Mouse (Mus musculus) olfactory bulb, adult 2 months (tissue): ENCODE data around the gene Lasp1. TPM values are rescaled to one million over a fixed set of nuclear protein-coding genes. Genes with fewer than 3 reads are reported as not detected.
"Not testable (repeated sequence)": the region's sequence is repeated elsewhere in the genome, so short reads cannot be mapped to it uniquely, and the experiment has no call there.

Experiments used
- H3K27ac ChIP-seq: fragments of 200-500 bp; 2 replicates; pipeline ENCODE4 v1.5.1; 2012; ENCODE audit warnings: low read depth, low read length; ENCODE audit not compliant: insufficient read depth
- H3K4me1 ChIP-seq: fragments of 200-500 bp; 2 replicates; pipeline ENCODE4 v1.6.1; 2012; ENCODE audit warnings: low read length; ENCODE audit not compliant: control insufficient read depth, insufficient read depth
- H3K4me3 ChIP-seq: fragments of 200-500 bp; 2 replicates; pipeline ENCODE4 v1.5.1; 2012; ENCODE audit warnings: mild to moderate bottlenecking, low read depth, low read length, moderate library complexity; ENCODE audit not compliant: insufficient read depth
- CTCF ChIP-seq: fragments of 200-500 bp; IDR thresholded peaks from 2 replicates; pipeline ENCODE4 v1.5.1; 2012; ENCODE audit warnings: low read depth, mild to moderate bottlenecking, low read length, moderate library complexity; ENCODE audit not compliant: insufficient read depth
- POLR2A ChIP-seq: fragments of 200-500 bp; IDR thresholded peaks from 2 replicates; pipeline ENCODE4 v1.6.1; 2012; ENCODE audit warnings: mild to moderate bottlenecking, low read depth, low read length, moderate library complexity; ENCODE audit not compliant: insufficient read depth
- WGBS: fragments of 180-500 bp; shearing (Covaris S2); methylation state at CpG from one replicate; pipeline ENCODE4 v1.1.7; 2018; 5-methylcytosine and 5-hydroxymethylcytosine counted together
- polyA plus RNA-seq: library from polyadenylated mRNA; stranded (reverse); fragments of >200 nt; gene quantifications from 2 replicates; pipeline ENCODE4 v1.2.4, GENCODE M21; 2012; ENCODE audit warnings: low replicate concordance; ENCODE audit not compliant: missing spikeins, insufficient read depth, insufficient read length

Lasp1 gene
- polyA plus RNA-seq, 1 experiment, result not detected

DNA sequence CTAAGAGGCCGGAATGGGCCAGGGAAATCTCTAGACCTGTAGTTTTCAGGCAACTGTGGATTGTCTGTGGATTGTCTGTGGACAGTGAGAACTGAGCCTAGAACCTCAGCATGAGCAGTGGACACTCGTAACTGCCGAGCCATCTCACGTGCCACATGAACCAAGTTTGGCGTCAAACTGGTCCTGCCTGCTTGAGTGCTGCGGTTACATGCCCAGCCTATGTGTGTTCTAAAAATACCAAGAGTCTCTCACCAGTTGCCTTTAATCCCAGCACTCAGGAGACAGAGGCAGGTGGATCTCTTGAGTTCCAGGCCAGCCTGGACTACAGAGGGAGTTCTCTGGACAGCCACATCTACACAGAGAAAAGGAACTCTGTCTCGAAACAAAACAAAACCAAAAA lies 30.6 kb downstream of the Lasp1 start:
- H3K27ac ChIP-seq, result no peak overlapping the region
- H3K4me3 ChIP-seq, result no peak overlapping the region
- WGBS, result 93% methylated on average over 7 of the region's 7 CpGs
- H3K4me1 ChIP-seq, result peaks cover 27% of the 10 kb centered on the region
- TF ChIP-seq POLR2A (no peak), CTCF (no peak)

DNA sequence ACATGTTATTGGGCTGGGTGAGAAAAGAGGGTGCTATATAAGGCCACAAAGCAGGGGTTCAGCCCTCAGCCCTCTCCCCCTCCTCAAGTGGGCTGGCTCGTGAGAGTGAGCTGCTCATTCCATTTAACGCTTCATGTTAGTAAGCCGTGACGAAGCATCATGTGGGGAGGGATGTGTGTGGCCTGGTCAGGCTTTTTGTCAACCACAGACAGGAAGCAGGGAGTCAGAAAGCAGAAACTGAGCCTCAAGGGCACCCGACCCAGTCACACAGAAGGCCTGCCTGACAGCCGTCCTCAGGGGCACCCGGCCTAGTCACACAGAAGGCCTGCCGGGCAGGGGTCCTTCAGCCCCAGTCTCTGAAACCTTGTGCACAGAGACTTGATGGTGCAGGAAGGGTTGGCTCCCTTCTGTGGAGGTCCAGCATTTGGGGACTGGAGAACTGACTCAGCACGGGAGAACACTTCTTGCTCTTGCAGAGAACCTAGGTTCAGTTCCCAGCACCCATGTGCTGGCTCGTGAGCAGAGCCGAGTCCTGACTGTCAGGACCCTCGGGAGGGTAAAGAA lies 31.2 kb downstream of the Lasp1 start:
- no peak overlapping the region for H3K4me3 ChIP-seq
- no peak for TF ChIP-seq POLR2A
- no peak for TF ChIP-seq CTCF
- H3K27ac ChIP-seq, result no peak overlapping the region
- WGBS, result 88% methylated on average over 12 of the region's 12 CpGs
- peaks cover 23% of the 10 kb centered on the region for H3K4me1 ChIP-seq

DNA sequence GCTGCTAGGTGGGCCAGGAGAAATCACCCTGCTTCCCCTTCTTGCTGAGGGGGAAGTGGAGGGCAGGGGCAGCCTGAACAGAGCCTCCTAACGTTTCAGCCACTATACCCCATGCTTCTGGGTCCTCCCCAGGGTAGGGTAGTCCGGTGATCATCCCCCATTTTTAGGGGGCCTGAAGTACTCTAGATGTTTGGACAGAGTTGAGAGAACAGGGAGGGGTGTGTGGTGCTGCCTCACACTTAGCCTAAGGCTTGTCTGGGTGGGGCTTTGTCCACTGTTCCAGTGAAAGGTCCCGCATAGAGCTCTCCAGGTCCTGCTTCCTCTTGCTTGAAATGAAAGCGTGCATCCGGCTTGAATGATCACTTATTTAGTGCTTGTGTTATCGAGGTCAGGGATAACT lies 31.7 kb downstream of the Lasp1 start:
- no peak overlapping the region for H3K27ac ChIP-seq
- TF ChIP-seq CTCF (no peak), POLR2A (no peak)
- 87% methylated on average over 6 of the region's 6 CpGs for WGBS

DNA sequence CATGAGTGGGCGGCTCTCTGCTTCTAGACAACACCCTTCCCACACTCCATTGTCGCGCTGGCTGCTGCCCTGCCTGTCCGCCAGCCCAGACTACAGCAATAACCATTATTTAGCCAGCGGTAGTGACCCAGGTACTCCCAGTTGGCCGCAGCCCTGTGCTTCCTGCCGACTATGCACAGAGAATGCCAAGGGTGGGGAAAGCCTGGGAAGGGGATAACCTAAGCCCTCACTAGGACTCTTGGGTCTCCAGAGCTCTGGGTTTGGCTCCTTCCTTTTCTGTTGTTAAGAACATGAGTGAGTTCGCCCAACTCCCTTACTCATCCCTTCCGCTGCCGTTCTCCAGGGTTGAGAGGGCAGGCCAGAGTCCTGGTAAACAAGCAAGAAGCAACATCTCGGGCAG lies 33.2 kb downstream of the Lasp1 start:
- H3K27ac ChIP-seq, result no peak overlapping the region
- no peak for TF ChIP-seq POLR2A
- TF ChIP-seq CTCF, result no peak
- peaks cover 13% of the 10 kb centered on the region for H3K4me1 ChIP-seq
- H3K4me3 ChIP-seq, result no peak overlapping the region
- WGBS, result 73% methylated on average over 11 of the region's 11 CpGs

More for the DNA sequence above, 31.7 kb downstream of the Lasp1 start:
- Histone ChIP-seq H3K4me1 (peaks cover 19% of the 10 kb centered on the region), H3K4me3 (no peak overlapping the region)

DNA sequence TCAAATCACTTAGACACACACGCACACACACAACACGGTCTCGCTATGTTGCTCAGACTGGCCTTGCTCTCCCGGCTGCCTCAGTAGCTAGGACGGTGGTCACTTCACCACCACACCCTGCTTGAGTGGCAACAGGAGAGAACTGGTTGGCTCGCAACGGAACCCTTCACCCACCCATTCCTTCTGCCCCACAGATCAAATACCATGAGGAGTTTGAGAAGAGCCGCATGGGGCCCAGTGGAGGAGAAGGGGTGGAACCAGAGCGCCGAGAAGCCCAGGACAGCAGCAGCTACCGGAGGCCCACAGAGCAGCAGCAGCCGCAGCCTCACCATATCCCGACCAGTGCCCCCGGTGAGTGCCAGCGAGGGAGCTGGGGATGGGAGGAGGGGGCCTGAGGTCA lies 34.6 kb downstream of the Lasp1 start:
- 78% methylated on average over 15 of the region's 15 CpGs for WGBS

DNA sequence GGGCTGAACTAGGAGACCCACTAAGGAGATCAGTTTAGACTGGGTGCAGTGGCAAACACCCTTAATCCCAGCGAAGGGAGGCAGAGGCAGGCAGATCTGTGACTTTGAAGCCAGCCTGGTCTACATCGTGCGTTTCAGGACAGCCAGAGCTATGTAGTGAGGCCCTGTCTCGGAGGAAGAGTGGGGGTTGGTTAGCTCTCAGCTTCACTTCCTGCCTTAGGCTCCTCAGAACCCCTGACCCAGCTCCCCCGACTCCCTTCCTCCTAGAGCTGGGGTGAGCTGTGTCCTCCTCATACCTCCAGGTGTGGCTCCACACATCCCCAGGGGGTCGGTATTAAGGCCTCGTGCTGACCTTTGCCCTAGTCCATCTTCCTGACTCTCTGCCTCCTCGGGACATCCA lies 37.7 kb downstream of the Lasp1 start:
- 61% methylated on average over 8 of the region's 8 CpGs for WGBS
- Histone ChIP-seq H3K4me3 (no peak overlapping the region), H3K4me1 (peaks cover 16% of the 10 kb centered on the region), H3K27ac (no peak overlapping the region)
- no peak for TF ChIP-seq POLR2A
- TF ChIP-seq CTCF, result no peak

More for the DNA sequence above, 34.6 kb downstream of the Lasp1 start:
- Histone ChIP-seq H3K4me3 (no peak overlapping the region), H3K4me1 (peaks cover 7% of the 10 kb centered on the region), H3K27ac (no peak overlapping the region)
- TF ChIP-seq POLR2A (no peak), CTCF (no peak)

DNA sequence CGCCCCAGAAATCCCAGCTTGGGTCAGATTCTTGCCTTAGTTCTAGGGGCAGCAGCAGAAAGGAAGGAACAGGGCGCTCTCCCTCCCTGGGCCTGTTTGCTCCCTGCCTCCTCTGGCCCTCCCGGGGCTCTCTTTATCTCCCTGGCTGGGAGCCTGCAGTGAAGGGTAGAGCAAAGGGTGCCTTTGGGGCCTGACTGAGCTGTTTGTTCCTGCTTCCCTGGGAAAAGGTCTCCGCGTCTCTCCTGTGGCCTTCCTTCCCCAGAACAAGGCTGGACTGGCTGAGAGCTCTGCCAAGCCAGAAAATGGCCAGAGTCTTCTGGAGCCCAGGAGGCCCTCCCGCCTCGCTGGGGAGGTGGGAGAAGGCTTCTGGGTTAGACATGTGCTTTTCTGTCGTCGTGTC lies 38.3 kb downstream of the Lasp1 start:
- H3K27ac ChIP-seq, H3K4me3 ChIP-seq: not testable (repeated sequence)
- WGBS, result 71% methylated on average over 9 of the region's 9 CpGs
- peaks cover 11% of the 10 kb centered on the region for H3K4me1 ChIP-seq

DNA sequence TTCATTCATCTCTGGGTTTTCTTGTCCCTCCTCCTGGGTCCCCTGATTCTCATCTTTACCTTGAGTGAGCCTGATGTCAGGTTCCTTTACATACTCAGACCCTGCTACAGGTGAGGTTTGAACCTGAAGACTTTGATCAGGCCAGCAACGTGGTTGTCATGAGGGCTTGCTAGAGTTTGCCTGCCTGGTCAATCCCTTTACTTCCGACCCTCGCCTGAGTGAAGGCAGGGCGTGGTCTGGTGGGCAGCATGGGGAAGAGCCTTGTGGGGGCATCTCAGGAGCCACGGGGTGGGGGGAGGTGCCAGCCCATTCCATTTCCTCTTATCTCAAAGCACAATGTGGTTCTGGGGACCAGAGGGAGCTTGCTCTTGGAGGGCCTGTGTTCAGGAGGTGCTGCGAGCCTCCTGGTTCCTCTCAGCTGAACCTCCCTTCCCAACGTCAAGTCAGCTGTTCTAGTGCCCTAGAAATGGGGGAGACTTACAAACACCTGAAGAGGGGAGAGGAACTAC lies 38.9 kb downstream of the Lasp1 start:
- TF ChIP-seq CTCF, result no peak
- no peak for TF ChIP-seq POLR2A
- Histone ChIP-seq H3K4me3 (no peak overlapping the region), H3K27ac (no peak overlapping the region), H3K4me1 (peaks cover 9% of the 10 kb centered on the region)
- 85% methylated on average over 7 of the region's 7 CpGs for WGBS

DNA sequence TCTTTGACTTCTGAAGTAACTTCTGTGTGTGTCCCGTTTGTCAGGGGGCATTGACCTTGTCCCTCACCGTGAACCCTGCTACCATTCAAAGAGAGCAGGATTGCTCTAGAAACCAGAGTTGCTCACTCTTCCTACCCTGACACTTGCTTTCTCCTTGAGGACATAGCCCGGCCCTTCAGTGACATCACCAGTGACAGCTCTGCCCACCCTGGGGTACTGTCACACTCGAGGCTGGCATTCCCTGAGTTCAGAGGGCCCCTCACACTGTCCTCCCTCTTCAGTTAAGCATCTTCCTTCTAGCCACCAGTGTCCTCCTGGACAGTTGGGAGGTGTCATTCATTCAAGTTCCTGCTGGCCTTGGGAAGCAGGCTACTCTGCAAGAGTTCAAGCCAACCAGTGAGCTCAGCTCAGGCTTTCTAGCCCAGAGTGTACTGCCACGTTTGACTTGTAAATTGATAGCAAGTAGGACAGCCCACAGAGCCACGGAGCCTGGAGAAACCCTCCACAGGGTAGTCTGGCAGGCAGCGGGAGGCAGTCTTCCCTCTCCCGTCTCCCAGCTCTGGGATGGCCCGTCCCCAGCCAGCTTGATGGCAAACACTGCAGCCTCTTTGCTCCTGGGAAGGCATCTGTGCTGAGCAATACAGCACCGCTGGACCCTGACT lies 40.1 kb downstream of the Lasp1 start:
- no peak overlapping the region for H3K27ac ChIP-seq
- H3K4me1 ChIP-seq, result peaks cover 9% of the 10 kb centered on the region
- TF ChIP-seq POLR2A (no peak), CTCF (no peak)
- no peak overlapping the region for H3K4me3 ChIP-seq
- 41% methylated on average over 10 of the region's 10 CpGs for WGBS
